Mouse (Mus musculus): ENCODE data around the gene Megf8. TPM values are rescaled to one million over a fixed set of nuclear protein-coding genes. Genes with fewer than 3 reads are reported as not detected.

Gene Megf8
- 10 to 100 TPM; 17.7 to 66.3 TPM for polyA plus RNA-seq (2012; fragmentation: generic; extraction: Trizol)

DNA sequence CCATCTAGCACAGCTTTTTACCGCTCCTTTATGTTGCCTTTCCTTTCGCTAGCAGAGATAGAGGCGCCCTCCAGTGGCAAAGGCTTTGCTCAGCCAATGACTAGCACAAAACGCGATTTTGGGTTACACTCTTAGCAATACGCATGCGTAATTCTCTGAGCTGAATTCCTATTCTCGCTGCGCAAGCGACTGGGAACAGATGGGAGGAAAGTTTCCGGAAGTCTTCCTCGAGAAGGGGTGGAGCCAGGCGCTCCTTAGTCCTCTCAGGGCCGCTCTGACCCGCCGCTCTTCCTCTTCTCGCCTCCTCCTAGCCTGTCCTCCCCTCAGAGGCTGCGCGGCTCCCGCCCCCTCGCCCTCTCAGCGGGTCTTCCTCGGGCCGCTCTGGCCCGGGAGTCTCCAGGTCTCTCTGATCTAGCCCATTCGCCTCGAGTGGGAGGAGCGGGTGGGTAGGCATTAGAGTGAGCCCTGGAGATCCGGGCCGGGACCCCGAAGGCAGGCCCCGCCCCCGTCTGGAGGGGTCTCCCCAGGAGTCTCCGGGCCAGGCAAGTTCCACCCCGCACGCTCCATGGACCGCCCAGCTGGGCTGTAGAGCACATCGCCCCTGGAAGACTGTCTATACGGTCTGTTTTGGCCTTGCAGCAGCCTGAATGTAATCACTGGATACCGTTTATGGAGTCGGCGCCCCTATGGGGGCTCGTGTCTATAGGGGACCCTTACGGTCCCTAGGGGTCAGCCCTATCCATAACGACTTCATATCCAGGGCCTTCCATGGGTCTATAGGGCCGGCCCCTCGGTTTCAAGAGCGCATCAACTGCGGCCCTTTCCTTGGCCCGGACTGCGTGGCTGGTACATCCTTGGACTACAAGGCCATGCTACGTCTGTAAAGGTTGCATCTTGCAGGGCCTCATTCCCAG lies at the start of gene Megf8:
Gene Megf8 (plus strand): TSS at position 633 of the 914 bp plus-strand sequence.

DNA sequence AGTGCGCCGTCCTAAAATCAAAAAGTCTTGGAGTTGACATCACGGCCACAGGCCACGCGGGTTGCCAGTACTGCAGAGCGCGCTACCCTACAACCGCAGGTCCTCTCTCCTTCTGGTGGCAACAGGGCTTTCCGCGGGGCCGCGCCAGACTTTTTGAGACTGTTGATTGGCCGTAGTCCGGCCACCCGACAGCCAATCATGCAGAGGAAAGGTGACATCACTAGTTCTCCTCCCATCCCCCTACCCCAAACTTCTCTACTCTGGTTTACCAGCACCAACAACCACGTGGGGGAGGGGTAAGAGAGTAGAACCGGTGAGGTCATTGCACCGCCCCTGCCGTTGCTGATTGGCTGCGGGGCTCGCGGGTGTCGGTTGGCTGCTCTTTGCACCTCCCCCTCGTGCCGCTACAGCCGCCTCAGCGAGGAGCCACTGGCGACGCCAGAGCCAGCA lies 49.6 kb upstream of the Megf8 start, which contains the start of gene Cic:
Gene Cic (plus strand): TSS at position 404 of the 450 bp plus-strand sequence.

DNA sequence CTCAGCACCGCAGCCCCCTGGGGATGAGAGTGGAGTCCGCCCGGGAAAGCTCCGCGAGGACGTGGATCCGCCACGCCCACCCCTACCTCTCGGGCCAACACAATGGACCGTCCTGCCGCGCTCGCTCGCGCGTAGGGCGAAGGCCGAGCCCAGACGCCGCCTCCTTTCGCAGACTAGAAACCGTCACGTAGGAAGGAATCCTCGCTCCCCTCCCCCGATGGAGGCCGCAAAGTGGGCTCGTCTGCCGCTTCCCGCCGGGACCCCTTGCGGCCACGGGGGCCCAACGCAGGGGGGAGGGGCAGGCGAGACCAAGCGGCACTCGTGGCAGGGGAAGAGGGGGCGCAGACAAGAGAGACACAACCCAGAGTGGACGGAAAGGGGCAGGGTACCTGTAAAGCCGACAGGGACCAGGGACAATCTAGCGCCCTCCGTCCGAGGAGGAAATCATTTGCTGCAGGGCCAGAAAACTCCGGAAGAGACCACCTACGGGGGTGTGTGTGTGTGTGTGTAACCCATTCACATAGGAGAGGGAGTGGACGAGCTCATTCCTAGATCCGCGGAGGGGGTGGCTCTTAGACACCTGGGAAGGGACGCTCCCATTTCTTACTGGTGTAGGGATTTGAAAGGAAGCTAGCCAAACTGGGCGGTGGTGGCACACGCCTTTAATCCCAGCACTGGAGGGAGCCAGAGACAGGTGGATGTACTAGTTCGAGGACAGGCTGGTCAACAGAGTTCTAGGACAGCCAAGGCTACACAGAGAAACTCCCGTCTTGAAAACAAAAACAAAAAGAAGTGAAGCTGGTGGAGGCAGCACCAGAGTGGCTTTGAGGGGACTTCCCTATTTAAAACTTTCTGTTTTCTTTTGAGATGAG lies 19.3 kb upstream of the Megf8 start, which contains the start of gene Pafah1b3:
Gene Pafah1b3 (minus strand): TSS at position 533 of the 872 bp plus-strand sequence.

DNA sequence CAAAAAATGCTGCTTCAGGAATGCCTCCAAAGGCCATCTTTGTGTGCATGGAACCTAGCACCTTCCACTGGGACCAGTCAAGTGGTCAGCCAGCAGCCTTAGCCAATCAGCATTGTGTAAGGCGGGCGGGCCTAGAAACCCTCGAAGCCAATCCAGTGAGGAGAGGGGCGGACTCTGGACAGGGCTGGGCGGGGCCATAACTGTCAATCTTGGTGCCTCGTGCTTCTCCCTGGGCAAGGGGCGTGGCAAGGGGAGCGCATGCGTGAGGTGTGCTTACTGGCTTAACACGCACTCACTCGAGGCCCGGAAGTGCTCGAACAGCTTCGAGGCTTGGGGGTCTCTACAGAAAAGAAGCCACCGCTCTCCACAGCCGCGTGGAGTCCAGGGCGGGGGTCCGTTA lies 15.9 kb upstream of the Megf8 start, which contains the start of gene Prr19:
Gene Prr19 (plus strand): TSS at position 349 of the 400 bp plus-strand sequence.

DNA sequence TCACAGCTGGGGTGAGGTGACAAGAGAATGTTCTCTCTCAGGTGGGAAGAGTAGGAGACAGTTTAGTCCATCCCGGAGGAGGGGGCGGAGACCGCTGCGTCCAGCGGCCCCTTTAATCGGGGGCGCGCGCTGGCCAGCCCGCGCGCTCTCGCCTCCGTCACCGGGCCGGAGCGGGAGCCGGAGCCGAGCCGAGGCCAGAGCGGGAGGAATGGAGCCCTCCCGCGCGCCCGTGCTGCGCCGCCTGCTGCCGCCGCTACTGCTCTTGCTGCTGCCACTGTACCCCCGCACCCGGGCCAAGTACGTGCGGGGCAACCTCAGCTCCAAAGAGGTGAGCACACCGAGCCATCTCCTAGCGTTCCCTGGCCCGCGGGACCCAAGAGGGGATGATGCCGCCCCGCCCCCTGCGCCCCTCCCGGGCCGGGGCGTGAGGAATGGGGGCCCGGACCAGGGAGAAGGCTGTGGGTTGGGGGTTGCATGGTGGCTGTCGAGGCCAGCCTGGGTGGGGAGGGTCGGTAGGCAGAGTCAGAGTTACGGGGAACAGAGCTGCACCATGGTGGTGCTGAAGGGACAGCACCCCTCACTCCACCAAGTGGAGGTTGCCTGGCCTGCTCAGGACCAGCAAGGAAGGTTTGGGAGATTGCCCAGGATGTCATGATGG lies 10.9 kb upstream of the Megf8 start, which contains the start of gene Tmem145:
Gene Tmem145 (plus strand): TSS at position 151 of the 658 bp plus-strand sequence.

DNA sequence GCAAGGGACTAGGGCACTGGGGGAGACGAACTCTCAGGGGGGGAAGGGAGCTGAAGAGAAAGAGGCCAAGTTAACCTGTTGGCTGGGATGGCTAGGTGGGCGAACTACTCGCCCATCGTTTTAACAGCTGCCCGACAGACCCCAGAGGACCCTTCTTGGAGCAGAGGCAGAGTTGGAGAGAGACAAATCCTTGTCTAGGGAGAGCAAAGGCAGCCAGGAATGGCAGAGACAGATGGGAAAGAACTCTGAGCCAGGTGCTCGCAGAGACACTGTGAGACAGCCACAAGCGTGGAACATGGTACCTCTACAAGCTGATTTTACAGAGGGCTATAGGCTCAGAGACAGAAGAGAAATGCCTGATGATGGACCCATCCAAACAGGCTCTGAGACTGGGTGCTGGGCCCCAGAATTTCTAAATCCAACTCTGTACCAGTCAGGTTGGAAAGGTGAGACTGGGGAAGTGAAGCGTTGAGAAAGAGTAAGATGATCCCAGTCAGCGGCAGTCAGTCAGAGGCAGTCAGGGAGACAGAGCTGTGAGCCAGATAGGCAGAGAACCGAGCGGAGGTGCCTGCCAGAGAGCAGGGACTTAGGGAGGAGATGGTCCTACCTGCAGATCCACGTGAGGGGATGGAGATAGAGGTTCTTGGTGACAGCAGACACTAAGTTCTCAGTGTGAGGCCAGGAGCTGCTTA lies 52.2 kb downstream of the Megf8 start, which contains the start of gene Cnfn:
Gene Cnfn (minus strand): TSS at position 667 of the 692 bp plus-strand sequence.

DNA sequence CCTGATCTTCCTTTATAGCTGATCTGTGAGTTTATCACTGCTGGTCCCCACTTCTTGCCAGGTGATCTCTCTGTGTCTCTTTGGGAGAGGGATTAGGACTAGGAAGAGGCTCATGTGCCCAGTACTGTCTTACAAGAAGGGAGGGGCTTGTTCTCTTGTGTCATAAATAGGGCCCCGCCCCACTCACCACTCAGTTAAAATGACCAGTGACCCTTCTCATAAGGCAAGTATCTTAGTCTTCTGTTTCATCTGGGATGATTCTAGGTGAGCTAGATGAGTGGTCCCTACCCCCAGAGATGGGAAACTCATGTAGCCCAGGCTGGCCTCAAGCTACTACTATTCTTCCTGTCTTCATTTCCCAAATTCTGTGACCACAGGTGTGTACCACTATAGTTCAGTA lies 81.6 kb downstream of the Megf8 start, which contains the start of gene Lipe:
Gene Lipe (minus strand): TSS at position 101 of the 400 bp plus-strand sequence.

DNA sequence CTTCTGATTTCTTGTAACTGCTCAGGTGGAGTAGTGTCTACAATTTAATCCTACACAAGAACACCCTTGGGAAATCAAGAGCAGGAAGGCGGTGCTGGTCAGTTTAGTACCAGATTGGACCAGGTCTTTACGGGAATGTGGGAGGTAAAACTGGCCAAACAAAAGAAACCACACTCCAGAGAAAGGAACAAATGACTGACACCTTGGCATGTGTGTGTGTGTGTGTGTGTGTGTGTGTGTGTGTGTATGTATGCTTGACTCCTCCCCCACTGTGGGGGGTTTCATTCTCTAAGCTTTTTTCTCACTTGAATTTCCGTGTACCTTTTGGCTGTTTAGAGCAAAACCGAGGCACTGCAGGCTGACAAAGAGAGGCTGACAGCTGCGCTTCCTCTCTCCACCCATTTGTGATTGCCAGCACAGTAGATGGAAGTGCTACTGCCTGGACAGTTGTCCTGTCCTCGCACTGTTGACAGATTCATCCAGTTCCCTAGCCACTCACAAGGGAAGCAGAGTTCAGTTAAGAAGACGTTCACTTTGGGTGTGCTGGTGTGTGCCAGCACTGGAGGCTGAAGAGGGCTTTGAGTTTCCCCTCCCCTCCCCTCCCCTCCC lies 96.0 kb downstream of the Megf8 start, which contains the start of gene Cxcl17:
Gene Cxcl17 (minus strand): TSS at position 54 of the 609 bp plus-strand sequence.

Other genes starting within 250 kb of the Megf8 start
- gene Grik5, start 244.8 kb upstream of the Megf8 start, polyA plus RNA-seq (2012; fragmentation: generic; extraction: Trizol) = 1 to 10 TPM in 1 of 2 experiments, under 1 TPM in 1; 0.13 to 2.8 TPM
- 10 to 100 TPM in 1 of 2 experiments, 1 to 10 TPM in 1; 8.7 to 17.3 TPM for gene Zfp574, start 244.6 kb upstream of the Megf8 start, polyA plus RNA-seq (2012; fragmentation: generic; extraction: Trizol)
- under 1 TPM; under 0.01 to 0.04 TPM for gene Pou2f2, start 137.4 kb upstream of the Megf8 start, polyA plus RNA-seq (2012; fragmentation: generic; extraction: Trizol)
- 1 to 10 TPM; 4.6 to 8.1 TPM for gene Dedd2, start 96.5 kb upstream of the Megf8 start, polyA plus RNA-seq (2012; fragmentation: generic; extraction: Trizol)
- gene Zfp526, start 95.7 kb upstream of the Megf8 start, polyA plus RNA-seq (2012; fragmentation: generic; extraction: Trizol) = 1 to 10 TPM; 2.5 to 6.9 TPM
- 10 to 100 TPM; 64.5 to 68.5 TPM for gene Gsk3a, start 79.3 kb upstream of the Megf8 start, polyA plus RNA-seq (2012; fragmentation: generic; extraction: Trizol)
- 10 to 100 TPM; 37.1 to 40.3 TPM for gene Erf, start 66.4 kb upstream of the Megf8 start, polyA plus RNA-seq (2012; fragmentation: generic; extraction: Trizol)
- 100 to 1,000 TPM; 105 to 123 TPM for gene Cic, start 49.5 kb upstream of the Megf8 start, polyA plus RNA-seq (2012; fragmentation: generic; extraction: Trizol)
- gene Pafah1b3, start 19.2 kb upstream of the Megf8 start, polyA plus RNA-seq (2012; fragmentation: generic; extraction: Trizol) = 100 to 1,000 TPM; 137 to 139 TPM
- gene Prr19, start 15.8 kb upstream of the Megf8 start, polyA plus RNA-seq (2012; fragmentation: generic; extraction: Trizol) = under 1 TPM; 0.02 to 0.17 TPM
- gene Tmem145, start 11.1 kb upstream of the Megf8 start, polyA plus RNA-seq (2012; fragmentation: generic; extraction: Trizol) = not detected
- gene Cnfn, start 52.6 kb downstream of the Megf8 start, polyA plus RNA-seq (2012; fragmentation: generic; extraction: Trizol) = under 1 TPM; 0.15 to 0.51 TPM
- gene Lipe, start 81.5 kb downstream of the Megf8 start, polyA plus RNA-seq (2012; fragmentation: generic; extraction: Trizol) = 10 to 100 TPM in 1 of 2 experiments, 1 to 10 TPM in 1; 4.6 to 19.9 TPM
- under 1 TPM; 0.07 to 0.45 TPM for gene Cxcl17, start 95.7 kb downstream of the Megf8 start, polyA plus RNA-seq (2012; fragmentation: generic; extraction: Trizol)
- under 1 TPM; 0.08 to 0.61 TPM for gene Ceacam1, start 160.4 kb downstream of the Megf8 start, polyA plus RNA-seq (2012; fragmentation: generic; extraction: Trizol)
- gene Ceacam2, start 222.7 kb downstream of the Megf8 start, polyA plus RNA-seq (2012; fragmentation: generic; extraction: Trizol) = under 1 TPM in 1 of 2 experiments, not detected in 1; 0.04 TPM

Measured in C3H10T1/2 (cell line).